Mouse (Mus musculus): ENCODE data around the gene Chek2.

- TF ChIP-seq EP300 (optimal IDR thresholded peaks at IDR 0.05) (no peak), CTCF (IDR thresholded peaks at IDR 0.05; ENCODE audit: low read depth) (no peak)
Observed at GRCm38 (mm10) chr5:110804012-110804743, 35.6 kb upstream of the Chek2 start.

Data from stomach, postnatal 0 days (tissue).